Mouse (Mus musculus) erythroblast, adult 5-6 weeks (primary cell): ENCODE data around the gene Krtap19-9b. TPM values are rescaled to one million over a fixed set of nuclear protein-coding genes. Genes with fewer than 3 reads are reported as not detected.

Source experiments
- ATAC-seq: replicated peaks from 2 replicates; pipeline ENCODE4 v1.8.0; 2016; ENCODE audit warnings: moderate number of reproducible peaks, mild to moderate bottlenecking, moderate TSS enrichment, inconsistent platforms; ENCODE audit not compliant: poor library complexity, low FRiP score, severe bottlenecking
- total RNA-seq, 2 experiments: library from RNA; stranded (forward) in 1 of 2; stranded (reverse) in 1 of 2; fragments of 150-400 nt in 1 of 2; fragments of 200-764, 138-1000 nt in 1 of 2; gene quantifications; 2 replicates each; pipeline versions ENCODE4 v1.2.3 to v1.2.4; 2015 to 2017; ENCODE audit warnings: low replicate concordance in 2 of 2

Gene Krtap19-9b
- total RNA-seq (2015; ENCODE audit: low replicate concordance) (not detected in 2 replicates), total RNA-seq (2017; ENCODE audit: low replicate concordance) (not detected in 2 replicates)

GRCm38 (mm10) chr16:88932165-88932564 is at the start of gene Krtap19-9b:
Gene Krtap19-9b (minus strand): TSS chr16:88932265.
- no peak for ATAC-seq

GRCm38 (mm10) chr16:88962773-88963172 is 30.7 kb upstream of the Krtap19-9b start, which contains the start of gene Krtap16-3:
Gene Krtap16-3 (minus strand): TSS chr16:88962873.
- ATAC-seq: no peak

- no peak for ATAC-seq
Measured at GRCm38 (mm10) chr16:88941106-88941505, 9.0 kb upstream of the Krtap19-9b start.

GRCm38 (mm10) chr16:88938252-88938651 is 6.2 kb upstream of the Krtap19-9b start:
- ATAC-seq: no peak

GRCm38 (mm10) chr16:88896357-88896756 is 35.7 kb downstream of the Krtap19-9b start, which contains the start of gene Krtap19-5:
Gene Krtap19-5 (minus strand): TSS chr16:88896457.
- ATAC-seq: no peak

- ATAC-seq: no peak
Measured at GRCm38 (mm10) chr16:88886870-88887269, 45.2 kb downstream of the Krtap19-9b start.

GRCm38 (mm10) chr16:88884989-88885388 is 47.1 kb downstream of the Krtap19-9b start, which contains the start of gene Krtap19-4:
Gene Krtap19-4 (minus strand): TSS chr16:88885089.
- no peak for ATAC-seq

Other genes starting within 250 kb of the Krtap19-9b start
- not detected in 2 replicates for gene 2310061N02Rik, start 224.3 kb downstream of the Krtap19-9b start, total RNA-seq (2015; ENCODE audit: low replicate concordance)
- not detected in 2 replicates for gene 2310061N02Rik, start 224.3 kb downstream of the Krtap19-9b start, total RNA-seq (2017; ENCODE audit: low replicate concordance)
- not detected in 2 replicates for gene Krtap13-1, start 203.4 kb downstream of the Krtap19-9b start, total RNA-seq (2015; ENCODE audit: low replicate concordance)
- gene Krtap13-1, start 203.4 kb downstream of the Krtap19-9b start, total RNA-seq (2017; ENCODE audit: low replicate concordance): not detected in 2 replicates
- gene Krtap13, start 180.6 kb downstream of the Krtap19-9b start, total RNA-seq (2015; ENCODE audit: low replicate concordance): not detected in 2 replicates
- not detected in 2 replicates for gene Krtap13, start 180.6 kb downstream of the Krtap19-9b start, total RNA-seq (2017; ENCODE audit: low replicate concordance)
- not detected in 2 replicates for gene 2310034C09Rik, start 173.4 kb downstream of the Krtap19-9b start, total RNA-seq (2015; ENCODE audit: low replicate concordance)
- not detected in 2 replicates for gene 2310034C09Rik, start 173.4 kb downstream of the Krtap19-9b start, total RNA-seq (2017; ENCODE audit: low replicate concordance)
- not detected in 2 replicates for gene 2310057N15Rik, start 158.1 kb downstream of the Krtap19-9b start, total RNA-seq (2015; ENCODE audit: low replicate concordance)
- not detected in 2 replicates for gene 2310057N15Rik, start 158.1 kb downstream of the Krtap19-9b start, total RNA-seq (2017; ENCODE audit: low replicate concordance)
- gene Gm5965, start 154.4 kb downstream of the Krtap19-9b start, total RNA-seq (2015; ENCODE audit: low replicate concordance): not detected in 2 replicates
- gene Gm5965, start 154.4 kb downstream of the Krtap19-9b start, total RNA-seq (2017; ENCODE audit: low replicate concordance): not detected in 2 replicates
- gene Gm20741, start 120.0 kb downstream of the Krtap19-9b start, total RNA-seq (2015; ENCODE audit: low replicate concordance): not detected in 2 replicates
- not detected in 2 replicates for gene Gm20741, start 120.0 kb downstream of the Krtap19-9b start, total RNA-seq (2017; ENCODE audit: low replicate concordance)
- not detected in 2 replicates for gene Krtap15, start 112.0 kb downstream of the Krtap19-9b start, total RNA-seq (2015; ENCODE audit: low replicate concordance)
- not detected in 2 replicates for gene Krtap15, start 112.0 kb downstream of the Krtap19-9b start, total RNA-seq (2017; ENCODE audit: low replicate concordance)
- gene Krtap14, start 106.1 kb downstream of the Krtap19-9b start, total RNA-seq (2015; ENCODE audit: low replicate concordance): not detected in 2 replicates
- gene Krtap14, start 106.1 kb downstream of the Krtap19-9b start, total RNA-seq (2017; ENCODE audit: low replicate concordance): not detected in 2 replicates
- gene Krtap19-1, start 62.9 kb downstream of the Krtap19-9b start, total RNA-seq (2015; ENCODE audit: low replicate concordance): not detected in 2 replicates
- not detected in 2 replicates for gene Krtap19-1, start 62.9 kb downstream of the Krtap19-9b start, total RNA-seq (2017; ENCODE audit: low replicate concordance)
- gene Krtap19-2, start 58.0 kb downstream of the Krtap19-9b start, total RNA-seq (2015; ENCODE audit: low replicate concordance): not detected in 2 replicates
- gene Krtap19-2, start 58.0 kb downstream of the Krtap19-9b start, total RNA-seq (2017; ENCODE audit: low replicate concordance): not detected in 2 replicates
- gene Krtap19-3, start 54.2 kb downstream of the Krtap19-9b start, total RNA-seq (2015; ENCODE audit: low replicate concordance): not detected in 2 replicates
- gene Krtap19-3, start 54.2 kb downstream of the Krtap19-9b start, total RNA-seq (2017; ENCODE audit: low replicate concordance): not detected in 2 replicates
- not detected in 2 replicates for gene Krtap19-4, start 47.2 kb downstream of the Krtap19-9b start, total RNA-seq (2015; ENCODE audit: low replicate concordance)
- gene Krtap19-4, start 47.2 kb downstream of the Krtap19-9b start, total RNA-seq (2017; ENCODE audit: low replicate concordance): not detected in 2 replicates
- gene Krtap19-5, start 35.8 kb downstream of the Krtap19-9b start, total RNA-seq (2015; ENCODE audit: low replicate concordance): not detected in 2 replicates
- gene Krtap19-5, start 35.8 kb downstream of the Krtap19-9b start, total RNA-seq (2017; ENCODE audit: low replicate concordance): not detected in 2 replicates
- gene Krtap16-3, start 30.6 kb upstream of the Krtap19-9b start, total RNA-seq (2015; ENCODE audit: low replicate concordance): not detected in 2 replicates
- not detected in 2 replicates for gene Krtap16-3, start 30.6 kb upstream of the Krtap19-9b start, total RNA-seq (2017; ENCODE audit: low replicate concordance)
- gene Krtap22-2, start 78.5 kb upstream of the Krtap19-9b start, total RNA-seq (2015; ENCODE audit: low replicate concordance): not detected in 2 replicates
- not detected in 2 replicates for gene Krtap22-2, start 78.5 kb upstream of the Krtap19-9b start, total RNA-seq (2017; ENCODE audit: low replicate concordance)
- gene Gm10229, start 83.0 kb upstream of the Krtap19-9b start, total RNA-seq (2015; ENCODE audit: low replicate concordance): not detected in 2 replicates
- gene Gm10229, start 83.0 kb upstream of the Krtap19-9b start, total RNA-seq (2017; ENCODE audit: low replicate concordance): not detected in 2 replicates
- not detected in 2 replicates for gene Krtap6-1, start 99.4 kb upstream of the Krtap19-9b start, total RNA-seq (2015; ENCODE audit: low replicate concordance)
- not detected in 2 replicates for gene Krtap6-1, start 99.4 kb upstream of the Krtap19-9b start, total RNA-seq (2017; ENCODE audit: low replicate concordance)
- gene Gm10228, start 109.2 kb upstream of the Krtap19-9b start, total RNA-seq (2015; ENCODE audit: low replicate concordance): not detected in 2 replicates
- gene Gm10228, start 109.2 kb upstream of the Krtap19-9b start, total RNA-seq (2017; ENCODE audit: low replicate concordance): not detected in 2 replicates
- not detected in 2 replicates for gene Krtap6-5, start 115.6 kb upstream of the Krtap19-9b start, total RNA-seq (2015; ENCODE audit: low replicate concordance)
- gene Krtap6-5, start 115.6 kb upstream of the Krtap19-9b start, total RNA-seq (2017; ENCODE audit: low replicate concordance): not detected in 2 replicates
- not detected in 2 replicates for gene 1110025L11Rik, start 131.7 kb upstream of the Krtap19-9b start, total RNA-seq (2015; ENCODE audit: low replicate concordance)
- 3.3 TPM in 1 of 2 replicates, not detected in the other for gene 1110025L11Rik, start 131.7 kb upstream of the Krtap19-9b start, total RNA-seq (2017; ENCODE audit: low replicate concordance)
- gene Krtap6-3, start 151.8 kb upstream of the Krtap19-9b start, total RNA-seq (2015; ENCODE audit: low replicate concordance): not detected in 2 replicates
- not detected in 2 replicates for gene Krtap6-3, start 151.8 kb upstream of the Krtap19-9b start, total RNA-seq (2017; ENCODE audit: low replicate concordance)
- gene Gm6358, start 208.6 kb upstream of the Krtap19-9b start, total RNA-seq (2015; ENCODE audit: low replicate concordance): not detected in 2 replicates
- not detected in 2 replicates for gene Gm6358, start 208.6 kb upstream of the Krtap19-9b start, total RNA-seq (2017; ENCODE audit: low replicate concordance)
- gene Gm10061, start 218.8 kb upstream of the Krtap19-9b start, total RNA-seq (2015; ENCODE audit: low replicate concordance): not detected in 2 replicates
- not detected in 2 replicates for gene Gm10061, start 218.8 kb upstream of the Krtap19-9b start, total RNA-seq (2017; ENCODE audit: low replicate concordance)
- gene Gm9789, start 225.7 kb upstream of the Krtap19-9b start, total RNA-seq (2015; ENCODE audit: low replicate concordance): not detected in 2 replicates
- not detected in 2 replicates for gene Gm9789, start 225.7 kb upstream of the Krtap19-9b start, total RNA-seq (2017; ENCODE audit: low replicate concordance)
- gene Gm7735, start 237.2 kb upstream of the Krtap19-9b start, total RNA-seq (2015; ENCODE audit: low replicate concordance): not detected in 2 replicates
- gene Gm7735, start 237.2 kb upstream of the Krtap19-9b start, total RNA-seq (2017; ENCODE audit: low replicate concordance): not detected in 2 replicates
- gene 1110057P08Rik, start 242.5 kb upstream of the Krtap19-9b start, total RNA-seq (2015; ENCODE audit: low replicate concordance): not detected in 2 replicates
- not detected in 2 replicates for gene 1110057P08Rik, start 242.5 kb upstream of the Krtap19-9b start, total RNA-seq (2017; ENCODE audit: low replicate concordance)